Mouse (Mus musculus) lung, postnatal 0 days (tissue): Measurements from ENCODE around the gene Gli2. TPM values are rescaled to one million over a fixed set of nuclear protein-coding genes. Genes with fewer than 3 reads are reported as not detected.

Experiments used
- ATAC-seq: fragments of 200-750 bp; cut with Nextera tagmentation; 2 replicates; pipeline ENCODE4 v1.8.0; 2017; ENCODE audit warnings: moderate library complexity
- DNase-seq: peaks from one replicate; pipeline ENCODE4 v3.0.0-alpha.2; 2016; ENCODE audit warnings: low spot score
- H3K27ac ChIP-seq: fragments of 300-500 bp; sonication (generic); 2 replicates; pipeline ENCODE4 v1.5.1; 2014; ENCODE audit warnings: antibody characterized with exemption, mild to moderate bottlenecking, low read length, mixed read lengths
- H3K27me3 ChIP-seq: fragments of 300-500 bp; sonication (generic); replicated peaks from 2 replicates; pipeline ENCODE4 v1.6.1; 2014; ENCODE audit warnings: low read length, mixed read lengths; ENCODE audit not compliant: insufficient read depth
- H3K36me3 ChIP-seq: fragments of 300-500 bp; sonication (generic); 2 replicates; pipeline ENCODE4 v1.6.1; 2014; ENCODE audit warnings: low read length, mixed read lengths; ENCODE audit not compliant: insufficient read depth
- H3K4me1 ChIP-seq: fragments of 300-500 bp; sonication (generic); 2 replicates; pipeline ENCODE4 v1.6.1; 2014; ENCODE audit warnings: antibody characterized with exemption, low read depth, low read length, mixed read lengths; ENCODE audit not compliant: insufficient read depth
- H3K4me2 ChIP-seq: fragments of 300-500 bp; sonication (generic); replicated peaks from 2 replicates; pipeline ENCODE4 v1.6.1; 2014; ENCODE audit warnings: low read depth, mild to moderate bottlenecking, low read length, moderate library complexity, mixed read lengths
- H3K4me3 ChIP-seq: fragments of 300-500 bp; sonication (generic); 2 replicates; pipeline ENCODE4 v1.5.1; 2014; ENCODE audit warnings: low read depth, low read length
- H3K9ac ChIP-seq: fragments of 300-500 bp; sonication (generic); replicated peaks from 2 replicates; pipeline ENCODE4 v1.6.1; 2014; ENCODE audit warnings: low read depth, mild to moderate bottlenecking
- H3K9me3 ChIP-seq: fragments of 300-500 bp; sonication (generic); 2 replicates; pipeline ENCODE4 v1.6.1; 2016; ENCODE audit warnings: low read length, mixed read lengths
- CTCF ChIP-seq: IDR thresholded peaks from 2 replicates; pipeline ENCODE4 v1.5.1; 2016; ENCODE audit warnings: antibody characterized with exemption, mild to moderate bottlenecking
- EP300 ChIP-seq: IDR thresholded peaks from 2 replicates; pipeline ENCODE4 v1.6.1; 2016; ENCODE audit warnings: antibody characterized with exemption, mild to moderate bottlenecking, control low read depth
- WGBS: fragments of 180-500 bp; shearing (Covaris S2); extraction: QIAGEN DNeasy Blood & Tissue Kit; methylation state at CpG from one replicate; pipeline ENCODE4 v1.1.7; 2014; 5-methylcytosine and 5-hydroxymethylcytosine counted together
- polyA plus RNA-seq: library from polyadenylated mRNA; unstranded; fragments of >200 nt; fragmentation: Nextera tagmentation; extraction: Ambion mirVana; gene quantifications from 2 replicates; pipeline ENCODE4 v1.2.1, GENCODE M21; 2015

The Gli2 gene
- polyA plus RNA-seq, 1 experiment from 2014 or later = 2.7 TPM

DNA sequence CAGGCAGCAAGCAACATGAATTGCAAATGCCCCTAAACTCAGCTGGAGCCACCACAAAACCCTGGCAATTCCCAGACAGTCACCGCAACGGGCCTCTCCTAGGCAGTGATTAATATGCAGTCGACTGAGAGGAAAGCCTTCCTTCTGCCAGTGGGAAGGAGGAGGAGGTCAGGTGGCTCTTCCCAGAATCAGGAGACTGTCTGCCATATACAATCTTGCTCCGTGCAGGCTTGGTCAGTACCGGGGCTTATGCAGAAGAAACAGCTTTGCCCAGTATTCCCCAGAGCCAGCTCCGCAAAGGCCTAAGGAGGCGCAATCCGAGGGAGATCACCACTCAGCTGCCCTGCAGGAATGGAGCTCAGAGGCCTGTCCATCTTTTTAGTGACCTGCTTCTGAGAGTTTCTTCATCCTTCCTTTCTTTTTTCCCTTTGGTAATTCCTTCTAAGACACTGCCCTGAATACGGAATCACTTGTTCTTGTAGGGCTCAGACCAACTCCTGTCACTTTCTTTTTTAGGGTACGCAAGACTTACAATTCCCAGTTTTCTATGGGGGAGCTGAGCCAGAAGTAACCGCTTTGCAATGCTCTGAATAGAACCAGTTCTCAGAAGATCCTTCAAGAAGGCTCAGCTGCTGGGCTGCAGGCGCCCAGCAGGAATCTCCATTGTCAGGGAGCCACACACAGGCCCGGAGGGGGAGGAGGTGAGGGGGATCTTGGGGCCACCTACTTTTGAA, 142.6 kb downstream of the Gli2 start:
- Histone ChIP-seq H3K27me3 (peaks cover 5% of the 10 kb centered on the region; the same call in 1 of the 2 replicates), H3K36me3 (no peaks in the 10 kb centered on the region), H3K4me1 (peaks cover 5% of the 10 kb centered on the region; the same call in 1 of the 2 replicates), H3K27ac (no peak overlapping the region), H3K4me2 (no peak overlapping the region), H3K4me3 (no peak overlapping the region), H3K9me3 (no peaks in the 10 kb centered on the region), H3K9ac (no peak overlapping the region)
- ATAC-seq (no peak), DNase-seq (no peak)
- TF ChIP-seq CTCF = no peak
- no peak for TF ChIP-seq EP300
- WGBS = 48% methylated on average over 13 of the region's 13 CpGs

GRCm38 (mm10) chr1:118909051-118909450, 144.4 kb downstream of the Gli2 start:
- WGBS = 86% methylated on average over 3 of the region's 3 CpGs
- no peak overlapping the region for H3K27ac ChIP-seq
- H3K27me3 ChIP-seq = 0 out of 2 replicates have a peak, but pooled peaks cover 5% of the 10 kb centered on the region
- DNase-seq (no peak), ATAC-seq (no peak)
- H3K36me3 ChIP-seq = no peaks in the 10 kb centered on the region
- H3K4me2 ChIP-seq = no peak overlapping the region
- peaks cover 5% of the 10 kb centered on the region; the same call in 1 of the 2 replicates for H3K4me1 ChIP-seq
- no peak for TF ChIP-seq EP300
- no peak for TF ChIP-seq CTCF
- H3K4me3 ChIP-seq = no peak overlapping the region
- H3K9ac ChIP-seq = no peak overlapping the region
- H3K9me3 ChIP-seq = no peaks in the 10 kb centered on the region

DNA sequence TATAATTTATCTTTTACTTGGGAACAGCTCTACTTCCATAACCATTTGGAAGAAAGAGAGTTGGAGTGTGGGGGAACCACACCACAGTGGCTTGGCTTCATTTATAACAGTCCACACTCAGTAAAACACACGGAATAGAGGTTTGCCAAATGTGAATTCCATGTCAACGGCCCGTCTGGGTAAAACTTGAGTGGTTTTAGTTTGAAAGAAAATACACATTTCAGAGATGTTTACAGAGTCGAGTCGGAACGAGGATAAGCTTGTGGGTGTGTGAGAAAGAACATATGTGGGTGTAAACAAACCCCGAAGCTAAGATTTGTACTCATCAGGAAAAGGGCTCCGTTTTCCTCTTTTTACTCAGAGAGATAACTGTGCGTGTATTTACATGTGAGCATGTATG, 145.8 kb downstream of the Gli2 start:
- TF ChIP-seq EP300 (no peak), CTCF (no peak)
- Histone ChIP-seq H3K36me3 (no peaks in the 10 kb centered on the region), H3K27ac (no peak overlapping the region), H3K27me3 (0 out of 2 replicates have a peak, but pooled peaks cover 4% of the 10 kb centered on the region), H3K9me3 (no peaks in the 10 kb centered on the region), H3K4me1 (no peaks in the 10 kb centered on the region), H3K9ac (no peak overlapping the region), H3K4me2 (no peak overlapping the region), H3K4me3 (no peak overlapping the region)
- ATAC-seq = no peak
- DNase-seq = no peak
- WGBS = 25% methylated on average over 9 of the region's 9 CpGs

DNA sequence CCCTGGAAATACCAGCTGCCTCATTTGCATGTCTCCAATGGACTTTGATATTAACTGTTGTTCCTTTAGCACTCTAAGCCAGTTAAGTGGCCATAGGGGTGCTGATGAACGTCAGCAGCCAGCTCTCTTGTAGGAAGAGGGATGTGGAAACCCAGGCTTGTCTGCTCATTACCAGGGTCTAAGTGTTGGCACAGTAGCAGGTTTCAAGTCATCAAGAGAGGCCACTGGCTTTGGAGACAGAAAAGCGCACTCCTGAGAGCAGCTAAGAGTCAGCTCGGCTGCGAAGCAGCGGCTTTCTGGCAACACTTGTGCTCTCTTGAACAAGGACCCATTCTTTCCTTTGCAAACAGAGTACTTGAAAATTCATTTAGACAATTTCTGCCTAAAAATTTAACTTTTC, 148.1 kb downstream of the Gli2 start:
- Histone ChIP-seq H3K4me2 (no peak overlapping the region), H3K27ac (no peak overlapping the region), H3K36me3 (no peaks in the 10 kb centered on the region), H3K27me3 (peaks cover 3% of the 10 kb centered on the region), H3K9me3 (no peaks in the 10 kb centered on the region), H3K4me3 (no peak overlapping the region), H3K4me1 (no peaks in the 10 kb centered on the region), H3K9ac (no peak overlapping the region)
- ATAC-seq (peak; percentile 81), DNase-seq (peak; percentile 80)
- 54% methylated on average over 5 of the region's 5 CpGs for WGBS
- TF ChIP-seq CTCF (no peak), EP300 (peak; percentile 48; the same call in 1 of the 2 replicates)

GRCm38 (mm10) chr1:118904909-118905308, 148.5 kb downstream of the Gli2 start:
- Histone ChIP-seq H3K27me3 (peaks cover 4% of the 10 kb centered on the region), H3K4me3 (no peak overlapping the region), H3K4me2 (no peak overlapping the region), H3K9ac (no peak overlapping the region), H3K36me3 (no peaks in the 10 kb centered on the region), H3K27ac (no peak overlapping the region), H3K9me3 (no peaks in the 10 kb centered on the region), H3K4me1 (no peaks in the 10 kb centered on the region)
- no peak for TF ChIP-seq CTCF
- TF ChIP-seq EP300 = no peak
- DNase-seq (no peak), ATAC-seq (no peak)
- 41% methylated on average over 9 of the region's 9 CpGs for WGBS

DNA sequence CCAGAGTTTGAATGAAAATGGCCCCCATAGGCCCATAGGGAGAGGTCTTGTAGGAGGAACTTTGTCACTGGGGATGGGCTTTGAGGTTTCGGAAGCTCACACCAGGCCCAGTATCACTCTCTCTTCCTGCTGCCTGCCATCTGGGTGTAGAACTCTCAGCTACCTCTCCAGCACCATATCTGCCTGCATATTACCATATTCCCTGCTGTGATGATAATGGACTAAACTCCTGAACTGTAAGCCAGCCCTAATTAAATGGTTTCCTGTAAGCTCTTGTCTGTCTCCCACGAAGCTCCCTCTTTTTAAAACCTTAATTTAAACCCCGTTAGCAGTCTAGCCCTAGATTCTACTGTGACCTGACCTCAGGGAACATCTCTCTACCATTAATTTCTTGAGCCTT, 149.0 kb downstream of the Gli2 start:
- ATAC-seq = no peak
- Histone ChIP-seq H3K27ac (no peak overlapping the region), H3K4me2 (no peak overlapping the region), H3K27me3 (peaks cover 4% of the 10 kb centered on the region), H3K9me3 (no peaks in the 10 kb centered on the region), H3K4me1 (no peaks in the 10 kb centered on the region), H3K4me3 (no peak overlapping the region), H3K36me3 (no peaks in the 10 kb centered on the region), H3K9ac (no peak overlapping the region)
- WGBS = 68% methylated on average over 3 of the region's 3 CpGs
- DNase-seq = no peak
- TF ChIP-seq EP300 (no peak), CTCF (no peak)
